Mouse (Mus musculus): ENCODE results near the gene Notch4. TPM values are rescaled to one million over a fixed set of nuclear protein-coding genes. Genes with fewer than 3 reads are reported as not detected.

Gene Notch4
- total RNA-seq, 1 experiment from 2014 or later, result 0.35 TPM

DNA sequence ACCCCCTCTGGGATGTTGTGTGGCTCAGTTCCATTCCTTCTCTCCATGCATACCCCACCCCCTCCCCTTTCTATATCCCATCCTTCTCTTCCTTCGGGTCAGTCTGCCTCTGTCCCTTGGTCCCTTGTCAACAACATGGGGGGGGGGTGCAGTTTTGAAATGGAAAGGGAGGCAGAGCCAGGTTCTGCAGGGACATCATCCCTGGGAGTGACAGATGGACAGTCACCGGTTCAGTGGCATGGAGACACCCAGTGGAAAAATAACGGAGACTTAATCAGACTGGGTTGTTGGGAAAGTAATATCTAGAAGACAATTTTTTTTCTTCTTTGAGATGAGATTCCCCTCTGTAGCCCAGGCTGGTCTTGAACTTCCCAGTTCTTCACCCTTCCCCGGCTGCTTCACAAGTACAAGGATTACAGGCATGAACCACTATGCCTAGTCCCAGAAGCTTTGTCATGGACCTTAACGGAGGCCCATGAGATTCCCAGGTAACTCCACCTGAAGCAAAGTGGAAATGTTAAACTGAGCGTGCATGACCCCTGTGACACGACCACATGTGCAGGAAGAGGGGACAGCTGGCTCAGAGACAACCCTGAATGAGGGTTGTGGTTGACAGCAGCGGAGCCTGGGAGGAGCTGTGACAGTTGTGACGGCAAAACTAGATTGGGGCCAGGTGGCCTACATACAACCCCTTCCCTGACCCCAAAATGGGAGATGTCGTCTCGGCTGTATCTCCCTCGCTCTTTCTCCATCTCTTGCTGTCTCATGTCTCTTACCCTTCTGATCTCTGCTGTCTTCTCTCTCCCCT, 65.9 kb downstream of the Notch4 start:
- no peak for ATAC-seq (replicated peaks in 1 of 2; ENCODE audit: insufficient read depth in 1 of 2, low FRiP score in 2 of 2, low TSS enrichment in 1 of 2, low read depth in 1 of 2, poor library complexity in 2 of 2, severe bottlenecking in 2 of 2)

DNA sequence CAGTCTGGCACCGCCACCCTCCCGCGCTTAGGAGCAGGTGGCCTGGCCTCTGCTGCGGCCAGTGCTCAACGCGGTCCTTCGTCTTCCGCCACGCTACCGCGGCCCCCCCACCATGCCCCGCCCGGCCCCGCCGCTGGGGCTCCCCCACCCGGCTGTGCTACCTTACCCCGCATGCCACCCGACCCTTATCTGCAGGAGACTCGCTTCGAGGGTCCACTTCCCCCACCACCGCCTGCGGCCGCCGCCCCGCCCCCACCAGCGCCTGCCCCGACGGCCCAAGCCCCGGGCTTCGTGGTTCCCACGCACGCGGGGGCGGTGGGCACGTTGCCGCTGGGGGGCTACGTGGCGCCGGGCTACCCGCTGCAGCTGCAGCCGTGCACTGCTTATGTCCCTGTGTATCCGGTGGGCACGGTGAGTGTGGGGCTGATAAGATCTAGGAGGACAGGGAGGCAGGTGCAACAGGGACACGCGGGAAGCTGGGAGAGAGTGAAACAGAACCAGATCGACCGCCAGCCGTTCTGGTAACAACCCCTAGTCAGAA, 66.8 kb downstream of the Notch4 start:
- ATAC-seq (replicated peaks in 1 of 2; ENCODE audit: insufficient read depth in 1 of 2, low FRiP score in 2 of 2, low TSS enrichment in 1 of 2, low read depth in 1 of 2, poor library complexity in 2 of 2, severe bottlenecking in 2 of 2), result no peak

DNA sequence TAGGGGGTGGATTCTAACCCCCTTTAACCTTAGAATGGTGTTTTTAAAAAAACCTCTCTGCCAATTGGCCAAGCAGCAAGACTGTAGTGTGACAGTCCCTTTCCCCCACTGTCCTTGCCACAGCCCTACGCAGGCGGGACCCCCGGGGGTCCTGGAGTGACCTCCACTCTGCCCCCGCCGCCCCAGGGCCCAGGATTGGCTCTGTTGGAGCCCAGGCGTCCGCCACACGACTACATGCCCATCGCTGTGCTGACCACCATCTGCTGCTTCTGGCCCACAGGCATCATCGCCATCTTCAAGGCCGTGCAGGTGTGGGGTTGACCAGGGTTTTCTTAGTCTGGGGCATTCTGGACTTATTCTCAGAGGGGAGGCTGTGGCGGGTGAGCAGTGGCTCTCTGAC, 67.6 kb downstream of the Notch4 start:
- ATAC-seq (replicated peaks in 1 of 2; ENCODE audit: insufficient read depth in 1 of 2, low FRiP score in 2 of 2, low TSS enrichment in 1 of 2, low read depth in 1 of 2, poor library complexity in 2 of 2, severe bottlenecking in 2 of 2), result no peak

DNA sequence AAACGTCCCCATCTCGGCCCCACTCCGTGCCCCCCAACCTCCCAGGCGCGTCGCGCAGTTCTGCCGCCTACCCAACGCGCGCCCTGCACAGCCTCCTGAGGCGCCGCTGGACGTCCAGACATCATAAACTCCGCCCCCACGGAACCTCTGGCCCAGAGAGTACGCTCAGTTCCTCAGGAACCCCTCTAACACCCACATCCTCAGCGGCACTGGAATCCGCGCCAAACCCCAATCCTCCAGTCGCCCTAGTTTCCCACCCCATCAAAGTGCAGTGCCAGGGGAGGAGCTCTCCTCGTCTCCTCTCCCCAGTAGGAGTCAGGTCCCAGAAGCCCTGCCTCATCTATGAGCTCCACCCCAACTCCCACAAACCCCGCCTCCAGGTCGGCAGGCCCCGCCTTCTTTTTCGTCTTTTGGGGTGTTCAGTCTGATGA, 68.2 kb downstream of the Notch4 start:
- peak; percentile 87 for ATAC-seq (replicated peaks in 1 of 2; ENCODE audit: insufficient read depth in 1 of 2, low FRiP score in 2 of 2, low TSS enrichment in 1 of 2, low read depth in 1 of 2, poor library complexity in 2 of 2, severe bottlenecking in 2 of 2)

DNA sequence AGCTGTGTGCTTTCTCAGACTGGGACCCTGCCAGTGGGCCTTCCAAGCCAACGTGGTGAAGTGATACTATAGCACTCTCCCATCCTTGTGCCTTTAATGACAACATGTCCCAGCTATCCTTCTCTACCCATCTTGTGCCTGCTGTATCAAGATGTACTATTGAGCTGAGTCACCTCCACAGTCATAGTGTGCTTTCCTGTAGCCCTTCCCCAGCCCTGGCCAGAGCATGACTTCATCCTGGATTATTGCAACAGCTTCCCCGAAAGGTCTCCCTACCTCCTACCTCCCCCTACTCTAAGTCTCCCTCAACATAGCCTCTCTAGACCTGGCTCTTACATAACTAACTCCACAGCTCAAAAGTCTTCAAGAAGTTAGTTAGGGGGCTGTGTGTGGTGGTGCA, 71.6 kb downstream of the Notch4 start:
- ATAC-seq (replicated peaks in 1 of 2; ENCODE audit: insufficient read depth in 1 of 2, low FRiP score in 2 of 2, low TSS enrichment in 1 of 2, low read depth in 1 of 2, poor library complexity in 2 of 2, severe bottlenecking in 2 of 2), result no peak

DNA sequence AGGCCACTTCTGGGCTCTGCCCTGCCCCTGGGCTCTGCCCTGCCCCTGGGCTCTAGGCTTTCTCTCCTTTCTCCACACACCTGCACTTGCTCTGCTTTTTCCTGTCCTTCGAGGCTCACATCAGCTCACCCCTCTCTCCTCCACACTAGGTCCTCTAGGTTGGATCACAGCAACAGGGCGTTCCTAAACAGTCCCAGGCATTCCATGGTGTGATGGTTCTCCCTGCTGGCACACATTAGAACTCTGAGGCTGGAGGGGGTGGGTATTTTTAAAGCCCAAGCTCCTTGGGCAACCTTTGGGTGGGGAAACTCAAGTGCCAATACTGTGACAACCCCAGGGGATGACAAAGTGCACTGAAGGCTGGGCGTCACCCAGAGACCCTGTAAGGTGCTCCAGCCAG, 73.4 kb downstream of the Notch4 start:
- no peak for ATAC-seq (replicated peaks in 1 of 2; ENCODE audit: insufficient read depth in 1 of 2, low FRiP score in 2 of 2, low TSS enrichment in 1 of 2, low read depth in 1 of 2, poor library complexity in 2 of 2, severe bottlenecking in 2 of 2)

Other genes with a start within 250 kb of the Notch4 start
- gene H2-Eb2, start 238.6 kb upstream of the Notch4 start, total RNA-seq (2017), result 0.06 TPM in 1 of 2 replicates, not detected in the other
- not detected in 2 replicates for gene Btnl2, start 209.4 kb upstream of the Notch4 start, total RNA-seq (2017)
- gene Btnl1, start 187.1 kb upstream of the Notch4 start, total RNA-seq (2017), result not detected in 2 replicates
- gene BC051142, start 165.4 kb upstream of the Notch4 start, total RNA-seq (2017), result 1.2 and 8.6 TPM in 2 replicates
- gene Btnl4, start 87.0 kb upstream of the Notch4 start, total RNA-seq (2017), result not detected in 2 replicates
- gene Btnl6, start 46.9 kb upstream of the Notch4 start, total RNA-seq (2017), result not detected in 2 replicates
- 27.3 and 31.2 TPM in 2 replicates for gene Gpsm3, start 25.5 kb downstream of the Notch4 start, total RNA-seq (2017)
- gene Pbx2, start 27.0 kb downstream of the Notch4 start, total RNA-seq (2017), result 33.1 and 51.5 TPM in 2 replicates
- gene Ager, start 33.6 kb downstream of the Notch4 start, total RNA-seq (2017), result 1.5 and 2.4 TPM in 2 replicates
- gene Rnf5, start 39.4 kb downstream of the Notch4 start, total RNA-seq (2017), result 6.6 and 18.0 TPM in 2 replicates
- 21.9 and 22.8 TPM in 2 replicates for gene Agpat1, start 40.0 kb downstream of the Notch4 start, total RNA-seq (2017)
- gene Egfl8, start 51.7 kb downstream of the Notch4 start, total RNA-seq (2017), result 1.3 and 4.5 TPM in 2 replicates
- 23.2 and 27.6 TPM in 2 replicates for gene Ppt2, start 64.2 kb downstream of the Notch4 start, total RNA-seq (2017)
- 0.13 TPM in 1 of 2 replicates, not detected in the other for gene Prrt1, start 65.3 kb downstream of the Notch4 start, total RNA-seq (2017)
- 24.1 and 35.8 TPM in 2 replicates for gene Fkbpl, start 80.5 kb downstream of the Notch4 start, total RNA-seq (2017)
- 12.3 and 19.9 TPM in 2 replicates for gene Atf6b, start 82.9 kb downstream of the Notch4 start, total RNA-seq (2017)
- gene Tnxb, start 106.3 kb downstream of the Notch4 start, total RNA-seq (2017), result 0.05 TPM in 1 of 2 replicates, not detected in the other
- 1.0 and 1.4 TPM in 2 replicates for gene C4b, start 179.6 kb downstream of the Notch4 start, total RNA-seq (2017)
- not detected in 2 replicates for gene Cyp21a1, start 240.3 kb downstream of the Notch4 start, total RNA-seq (2017)